Mouse (Mus musculus) activated CD4-positive, CD25-positive, alpha-beta regulatory T cell, adult 4 months (primary cell): ENCODE measurements around the gene Zfp609. TPM values are rescaled to one million over a fixed set of nuclear protein-coding genes. Genes with fewer than 3 reads are reported as not detected.
"Not testable (repeated sequence)": the region's sequence is repeated elsewhere in the genome, so short reads cannot be mapped to it uniquely, and the experiment has no call there.

Experiments used
- ATAC-seq: one replicate; pipeline ENCODE4 v1.8.0; 2017
- polyA plus RNA-seq, 2 experiments: library from polyadenylated mRNA; unstranded; fragments of 100-300 nt; shearing (Covaris generic); gene quantifications; one replicate each; pipeline ENCODE4 v1.2.1; 2017

Gene Zfp609
- polyA plus RNA-seq, 2 experiments from 2014 or later = 1.8 to 2.3 TPM

DNA sequence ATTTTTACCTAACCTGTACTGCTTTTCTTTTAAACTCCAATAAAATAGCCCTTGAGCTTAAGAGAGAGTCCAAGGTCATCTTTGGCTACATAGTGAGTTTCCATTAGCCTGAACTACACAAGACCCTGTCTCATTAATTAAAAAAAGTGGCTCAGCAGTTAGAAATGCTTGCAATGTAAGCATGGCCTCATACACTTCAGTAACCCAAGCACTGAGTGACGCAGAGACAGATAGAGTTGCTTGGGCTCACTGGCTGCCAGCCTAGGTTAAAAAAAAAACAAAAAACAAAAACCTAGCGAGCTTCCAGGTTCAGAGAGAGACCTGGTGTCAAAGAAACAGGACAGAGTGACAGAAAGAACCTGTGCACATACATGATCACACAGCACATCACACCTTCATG is 14.5 kb downstream of the Zfp609 start:
- ATAC-seq = no peak

DNA sequence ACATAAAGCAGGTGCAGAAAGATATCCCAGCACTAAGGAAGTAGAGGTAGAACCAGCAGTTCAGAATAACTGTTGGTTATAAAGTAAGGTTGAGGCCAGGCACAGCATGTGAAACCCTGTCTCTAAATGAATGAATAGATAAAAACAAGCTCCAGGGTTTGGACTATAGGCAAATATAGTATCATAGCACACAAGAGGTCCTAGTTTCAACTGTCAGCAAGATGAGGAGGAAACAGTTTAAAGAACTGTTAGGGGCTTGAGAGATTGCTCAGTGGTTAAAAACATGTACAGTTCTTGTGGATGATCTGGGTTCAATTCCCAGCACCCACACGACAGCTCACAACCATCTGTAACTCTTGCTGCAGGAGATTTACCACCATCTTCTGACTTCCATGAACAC is 15.6 kb downstream of the Zfp609 start:
- ATAC-seq = no peak

DNA sequence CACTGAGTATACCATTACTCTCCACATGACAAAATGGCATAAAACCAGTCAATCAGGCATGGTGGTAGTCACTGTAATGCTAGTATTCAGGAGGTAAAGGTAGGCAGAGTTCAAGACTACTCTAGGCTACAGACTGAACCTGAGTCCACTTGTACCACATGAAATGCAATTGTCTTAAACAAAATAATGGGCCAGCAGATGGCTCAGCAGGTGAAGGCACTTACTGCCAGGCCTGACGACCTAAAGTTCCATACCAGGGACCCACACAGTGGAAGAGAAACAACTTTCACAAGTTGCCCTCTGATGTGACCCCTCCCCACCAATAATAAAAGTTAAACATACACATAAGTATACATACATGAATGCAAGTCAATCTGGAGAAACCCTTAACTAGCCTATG is 19.5 kb downstream of the Zfp609 start:
- ATAC-seq = no peak

DNA sequence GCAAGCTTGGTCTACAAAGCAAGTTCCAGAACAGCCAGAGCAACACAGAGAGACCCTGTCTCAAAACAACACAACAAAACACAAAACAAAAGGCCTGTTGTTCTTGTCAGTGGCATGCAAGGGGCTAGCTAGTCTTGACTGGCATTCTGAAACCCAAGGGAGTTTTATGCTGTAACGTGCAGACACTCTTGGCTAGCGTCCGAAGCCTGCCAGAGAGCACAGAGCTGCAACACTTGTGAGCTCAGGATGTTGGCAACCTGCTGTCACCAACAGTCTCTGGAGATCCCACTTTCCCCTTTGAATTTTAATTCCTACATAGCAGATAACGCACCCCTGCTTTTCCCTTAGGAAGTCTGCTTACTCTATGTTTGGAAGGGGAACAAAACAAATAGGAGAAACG is 20.1 kb downstream of the Zfp609 start:
- no peak for ATAC-seq

DNA sequence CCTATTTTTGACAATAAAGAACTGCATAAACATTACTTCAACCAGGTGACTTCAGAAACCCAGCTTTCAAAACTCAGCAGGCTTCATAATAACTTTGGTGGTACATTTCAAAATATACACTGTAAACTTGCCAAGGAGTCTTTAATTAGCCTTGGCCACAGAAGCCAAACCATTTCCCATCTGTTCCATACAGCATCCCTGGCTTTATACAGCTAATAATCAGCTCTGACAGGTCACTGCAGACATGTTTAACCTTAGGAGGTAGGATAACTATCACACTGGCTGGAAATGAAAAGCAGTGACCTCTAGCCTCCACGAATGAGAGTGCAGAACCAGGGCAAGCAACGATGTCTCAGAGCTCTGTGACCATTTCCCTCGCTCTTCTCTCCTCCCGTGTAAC is 27.6 kb downstream of the Zfp609 start:
- ATAC-seq = no peak

DNA sequence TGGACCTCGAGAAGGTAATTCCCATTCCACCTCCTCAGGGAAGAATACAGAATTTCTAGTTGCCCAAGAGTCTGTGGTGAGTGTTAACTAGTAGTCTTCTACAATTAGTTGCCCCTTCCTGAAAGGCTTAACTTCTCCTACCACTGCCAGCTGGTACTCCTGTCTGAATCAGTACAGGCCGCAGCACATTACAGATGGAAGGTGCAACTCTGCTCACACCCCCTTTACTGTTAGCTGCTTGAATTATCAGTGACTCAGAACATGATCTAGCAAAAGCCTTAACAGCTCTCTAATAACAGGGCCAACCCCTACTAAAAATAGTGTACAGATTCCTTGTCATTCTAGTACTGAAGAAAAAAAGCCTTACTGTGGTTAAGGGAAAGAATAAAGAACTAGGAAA is 31.7 kb downstream of the Zfp609 start:
- ATAC-seq = no peak

DNA sequence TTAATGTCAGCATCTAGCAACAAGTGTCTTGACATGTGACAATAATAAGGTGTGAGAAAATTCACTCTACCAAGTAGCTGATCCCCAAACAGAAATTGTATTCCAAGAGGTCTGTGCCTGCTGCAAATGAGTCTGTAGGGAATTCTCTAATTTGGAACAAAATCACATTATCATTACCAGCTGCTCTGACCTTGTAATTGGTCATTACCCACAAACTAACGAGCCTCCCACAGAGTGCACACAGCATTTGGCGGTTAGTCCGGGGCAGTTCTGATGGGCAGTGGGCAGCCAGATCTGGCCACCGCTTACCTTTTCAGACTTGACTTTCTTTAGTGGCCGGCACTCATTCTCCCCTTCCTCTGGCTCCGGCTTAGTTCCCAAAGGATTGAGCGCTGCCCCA is 33.1 kb downstream of the Zfp609 start:
- ATAC-seq = no peak

DNA sequence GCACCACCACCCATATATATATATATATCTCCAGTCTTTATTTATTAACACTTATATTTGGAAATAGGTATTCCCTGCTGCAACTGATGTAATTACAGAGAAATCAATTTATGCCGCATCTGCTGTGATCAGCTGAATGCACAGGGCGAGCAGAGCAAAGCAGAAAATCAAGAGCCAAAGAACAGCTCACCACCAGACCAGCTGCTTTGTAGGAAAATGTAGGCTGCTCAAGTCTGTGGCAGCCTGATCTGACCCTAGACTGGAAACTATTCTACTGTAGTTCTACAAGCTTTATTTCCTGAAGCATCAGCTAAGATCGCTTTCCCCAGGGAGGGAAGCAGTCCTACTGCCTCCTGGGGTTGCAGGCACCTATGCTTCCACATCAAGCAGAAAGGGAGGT is 33.9 kb downstream of the Zfp609 start:
- ATAC-seq = no peak

DNA sequence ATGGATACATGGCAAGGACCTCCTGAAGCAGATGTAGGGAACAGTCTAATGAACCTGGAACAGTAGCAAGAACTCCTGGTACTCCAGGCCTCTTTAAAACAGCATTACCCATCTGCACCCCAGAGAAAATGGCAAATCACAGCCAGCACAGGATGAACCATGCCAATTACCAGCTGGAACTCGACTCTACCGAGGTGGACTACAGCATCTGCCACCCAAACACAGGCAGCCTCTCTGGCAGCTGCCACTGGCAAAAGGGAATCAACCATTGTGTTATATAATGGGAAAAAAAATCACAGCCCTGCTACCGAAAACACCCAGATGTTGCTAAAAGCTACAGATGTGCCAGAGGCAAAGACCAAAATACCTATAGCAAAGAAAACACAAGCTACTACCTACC is 34.3 kb downstream of the Zfp609 start:
- ATAC-seq = no peak

DNA sequence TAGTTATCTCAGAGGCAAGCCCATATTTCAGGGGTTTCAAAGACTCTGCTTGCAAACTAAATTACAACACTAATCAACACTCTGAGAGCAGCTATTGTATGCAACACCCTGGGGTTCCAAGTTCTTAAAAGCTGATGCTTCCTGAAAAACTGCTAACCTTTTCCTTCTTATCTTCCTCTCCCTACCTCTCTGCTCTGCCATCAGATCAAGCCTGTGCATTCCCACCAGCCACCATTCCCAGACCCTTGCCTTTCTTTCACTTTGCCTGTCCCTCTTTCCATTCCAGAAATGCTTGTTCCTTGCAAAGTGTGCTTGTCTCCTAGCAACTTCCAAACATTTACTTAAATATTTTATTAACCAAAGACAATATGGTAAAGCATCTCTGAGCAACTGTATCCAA is 35.5 kb downstream of the Zfp609 start:
- ATAC-seq = no peak

DNA sequence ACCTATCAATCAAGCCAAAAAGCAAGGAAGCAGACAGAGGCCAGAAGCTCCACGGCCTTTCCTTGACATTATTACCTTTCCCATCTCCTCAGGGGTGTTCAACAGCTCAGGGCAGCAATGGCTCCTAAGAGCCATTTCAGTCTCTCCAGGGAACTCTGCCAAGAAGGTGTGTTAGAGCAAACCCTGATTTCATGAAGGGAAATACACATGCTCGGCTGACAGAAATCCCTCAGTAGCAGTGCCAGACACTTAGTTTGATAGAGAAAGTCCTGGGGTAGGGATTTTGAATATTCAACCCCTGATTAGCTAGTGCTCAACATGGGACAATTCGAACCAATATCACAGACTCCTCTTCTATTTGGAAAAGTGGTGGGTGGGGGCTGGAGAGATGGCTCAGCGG is 36.3 kb downstream of the Zfp609 start:
- no peak for ATAC-seq

DNA sequence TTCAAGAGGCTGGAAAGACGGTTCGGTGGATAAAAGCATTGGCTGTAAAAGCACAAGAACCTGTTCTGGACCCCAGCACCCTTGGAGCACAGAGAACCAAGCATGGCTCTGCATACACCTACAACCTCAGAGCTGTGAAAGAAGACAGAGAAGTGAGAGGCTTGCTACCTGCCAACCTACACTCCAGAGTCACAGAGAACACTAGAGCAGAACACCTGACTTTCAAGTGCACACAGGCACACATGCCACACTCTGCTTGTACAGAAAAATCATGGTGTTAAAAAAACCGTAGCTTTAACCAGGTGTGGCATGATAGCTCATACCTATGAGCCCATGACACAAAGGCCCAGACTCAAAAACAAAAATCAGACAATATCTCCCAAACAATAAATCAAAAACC is 37.6 kb downstream of the Zfp609 start:
- ATAC-seq = no peak

DNA sequence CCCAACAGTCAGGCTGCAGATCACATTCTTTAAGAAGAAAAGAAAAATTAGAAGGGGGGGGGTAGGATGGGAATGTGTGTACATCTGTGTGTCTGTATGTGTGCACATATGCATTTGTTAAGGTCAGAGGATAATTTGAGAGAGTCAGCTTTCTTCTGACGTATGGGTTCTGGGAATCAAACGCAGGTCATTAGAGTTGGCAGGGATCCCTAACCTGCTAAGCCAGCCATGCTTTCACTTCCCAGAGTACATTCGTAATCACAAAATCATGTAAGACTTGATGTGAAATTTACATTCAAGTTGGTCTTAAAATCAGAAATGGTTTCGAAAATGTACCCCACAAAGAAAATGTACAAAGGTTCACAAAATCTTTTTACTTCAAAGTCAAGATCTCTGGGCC is 38.8 kb downstream of the Zfp609 start:
- no peak for ATAC-seq

DNA sequence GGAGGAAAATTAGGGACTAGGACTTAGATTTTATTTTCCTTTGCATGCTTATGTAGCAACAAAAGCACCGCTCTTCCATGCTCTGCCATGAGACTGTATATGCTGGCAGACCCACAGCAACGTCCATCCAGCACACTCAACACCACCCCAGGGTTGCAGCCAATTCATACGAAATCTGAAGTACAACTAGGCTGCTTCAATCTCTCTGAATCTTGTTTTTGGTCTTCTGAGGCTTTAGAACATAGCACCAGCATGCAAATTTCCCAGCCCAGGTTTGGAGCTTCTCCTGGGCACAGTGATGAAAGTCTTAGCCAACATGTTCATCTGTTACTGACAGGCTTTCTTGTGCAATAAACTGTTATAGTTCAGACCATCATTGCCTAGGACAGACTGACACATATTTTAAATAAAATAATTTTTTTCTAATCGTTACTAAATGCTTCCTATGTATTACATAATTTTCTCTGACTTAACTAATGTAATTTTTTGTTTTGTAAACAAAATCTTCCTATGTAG is 39.5 kb downstream of the Zfp609 start:
- ATAC-seq = no peak

DNA sequence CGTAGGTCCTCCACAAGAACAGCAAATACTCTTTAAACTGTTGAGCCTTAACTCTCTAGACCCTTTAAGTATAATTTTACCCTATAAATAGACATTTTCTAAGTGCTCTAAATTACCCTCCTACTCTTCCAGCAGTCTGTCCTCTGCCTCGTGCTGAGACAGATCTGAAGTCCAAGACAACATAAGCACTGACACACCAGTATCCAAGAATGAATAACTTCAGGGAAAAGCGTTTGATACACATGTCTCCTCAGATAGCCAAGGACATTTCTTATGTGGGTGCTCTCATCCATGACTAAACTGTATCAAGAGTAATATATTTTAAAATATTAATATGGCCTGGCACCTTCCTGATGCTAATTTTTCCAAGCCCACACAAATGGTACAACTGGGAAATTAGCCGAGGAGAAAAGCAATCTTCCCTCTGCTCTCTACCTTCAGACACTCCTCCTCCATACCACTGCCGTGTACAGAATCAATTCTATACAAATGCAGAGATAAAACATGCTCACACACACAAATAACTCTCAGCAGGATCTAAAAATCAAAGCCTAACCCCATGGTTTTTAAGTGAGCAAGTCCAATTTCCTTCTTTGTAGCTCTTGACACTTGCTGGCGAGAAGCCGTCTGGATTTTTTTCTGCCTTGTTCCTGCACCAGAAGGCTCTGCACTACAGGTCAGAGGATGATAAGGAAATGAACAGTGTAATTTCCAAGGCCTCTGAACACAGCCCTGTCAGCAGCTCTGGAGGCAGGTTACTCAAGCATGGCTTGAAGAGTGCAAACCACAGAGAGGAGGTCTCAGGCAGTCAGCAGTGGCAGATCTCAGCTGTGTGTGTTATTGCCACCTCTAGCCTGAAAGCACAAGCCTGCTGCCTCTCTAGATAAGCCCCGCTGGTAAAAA is 40.2 kb downstream of the Zfp609 start:
- no peak for ATAC-seq

DNA sequence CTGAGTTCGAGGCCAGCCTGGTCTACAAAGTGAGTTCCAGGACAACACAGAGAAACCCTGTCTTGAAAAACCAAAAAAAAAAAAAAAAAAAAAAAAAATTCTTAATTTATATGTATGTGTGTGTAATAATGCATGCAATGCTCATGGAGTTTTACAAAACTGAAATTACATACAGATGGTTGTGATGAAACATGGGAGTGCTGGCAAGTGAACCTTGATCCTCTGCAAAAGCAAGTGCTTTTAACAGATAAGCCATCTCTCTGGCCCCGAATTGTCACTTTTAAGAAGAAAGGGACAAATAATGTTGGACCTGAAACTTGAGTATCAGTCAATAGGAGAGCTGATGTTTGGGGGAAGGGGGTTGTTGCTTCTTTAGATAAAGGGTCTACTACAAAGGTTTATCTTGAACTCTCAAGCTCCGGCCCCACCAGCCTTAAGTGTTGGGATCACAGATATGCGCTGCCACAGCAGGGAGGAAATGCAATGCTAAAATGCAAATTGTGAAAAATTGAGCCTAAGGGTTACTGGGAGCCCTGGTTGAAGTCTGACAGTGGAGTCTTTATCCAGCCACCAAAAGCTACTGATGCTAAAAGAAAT is 41.5 kb downstream of the Zfp609 start:
- no peak for ATAC-seq

DNA sequence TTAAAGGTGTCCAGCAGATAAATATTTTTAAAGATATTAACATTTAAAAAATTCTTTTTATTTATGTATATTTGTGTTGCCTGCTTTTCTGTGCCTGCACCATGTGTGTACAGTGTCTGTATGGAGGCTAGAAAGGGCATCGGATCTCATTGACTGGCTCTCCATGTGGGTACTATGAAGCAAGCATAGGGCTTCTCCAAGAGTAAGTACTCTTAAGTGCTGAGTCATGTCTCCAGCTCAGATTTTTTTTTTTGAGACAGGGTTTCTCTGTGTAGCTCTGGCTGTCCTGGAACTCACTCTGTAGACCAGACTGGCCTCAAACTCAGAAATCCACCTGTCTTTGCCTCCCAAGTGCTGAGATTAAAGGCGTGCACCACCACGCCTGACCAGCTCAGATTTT is 47.7 kb downstream of the Zfp609 start:
- not testable (repeated sequence) for ATAC-seq

DNA sequence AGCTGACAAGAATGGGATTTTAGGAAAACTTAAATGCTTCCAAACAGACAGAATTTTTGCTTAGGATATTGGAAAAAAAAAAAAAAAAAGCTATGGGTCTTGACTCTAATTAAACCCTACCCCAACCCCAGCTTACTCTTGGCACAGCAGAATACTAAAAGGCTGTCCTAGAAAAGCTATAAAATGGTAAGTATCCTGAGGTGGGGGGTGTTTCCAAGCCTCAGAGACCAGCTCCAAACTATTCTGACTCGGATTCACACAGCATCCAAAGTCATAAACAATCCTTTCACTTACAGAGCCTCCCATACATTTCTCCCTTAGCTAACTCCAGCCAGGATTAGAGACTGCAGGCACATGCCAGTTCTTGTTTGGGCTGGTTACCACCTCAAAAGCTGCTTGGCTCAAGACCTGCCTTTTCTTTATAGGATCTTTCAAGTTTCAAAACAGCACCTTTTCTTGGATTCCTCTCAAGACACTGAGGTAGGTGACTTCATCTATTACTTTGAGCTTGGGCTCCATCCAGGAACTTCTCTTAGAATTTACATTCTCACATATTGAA is 50.4 kb downstream of the Zfp609 start:
- ATAC-seq = no peak

DNA sequence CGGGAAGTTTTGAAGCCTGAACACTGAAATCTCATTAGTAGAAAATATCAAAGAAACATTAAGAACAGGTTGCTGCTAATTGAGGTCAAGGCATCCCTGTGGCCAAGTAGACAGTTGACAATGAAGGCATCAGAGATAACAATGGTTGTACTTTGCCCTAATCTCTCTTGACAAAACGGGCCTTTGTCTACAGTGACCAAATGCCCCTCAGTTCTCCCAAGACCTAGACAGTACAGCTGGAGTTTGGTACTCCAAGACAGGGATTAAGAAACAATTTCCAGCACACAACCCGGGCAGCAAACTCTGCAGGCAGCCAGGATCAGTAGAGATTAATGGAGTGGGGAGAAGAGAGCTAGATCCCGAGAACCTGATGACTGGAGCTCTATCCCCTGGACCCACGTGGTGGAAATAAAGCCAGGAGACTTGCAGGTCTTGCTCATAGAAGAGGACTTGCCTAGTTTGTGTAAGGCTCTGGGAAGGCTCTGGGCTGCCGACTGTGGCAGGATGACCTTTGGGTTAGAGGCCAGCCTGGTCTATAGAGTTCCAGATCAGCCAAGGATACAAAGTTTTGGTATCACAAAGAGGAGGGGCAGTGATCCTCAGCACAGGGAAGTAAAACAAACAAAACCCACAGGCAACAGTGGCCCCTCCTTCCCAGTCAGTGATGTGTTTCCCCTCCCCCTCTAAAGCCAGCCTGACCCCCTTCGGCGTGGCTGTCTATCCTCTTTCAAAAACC is 51.1 kb downstream of the Zfp609 start:
- no peak for ATAC-seq

DNA sequence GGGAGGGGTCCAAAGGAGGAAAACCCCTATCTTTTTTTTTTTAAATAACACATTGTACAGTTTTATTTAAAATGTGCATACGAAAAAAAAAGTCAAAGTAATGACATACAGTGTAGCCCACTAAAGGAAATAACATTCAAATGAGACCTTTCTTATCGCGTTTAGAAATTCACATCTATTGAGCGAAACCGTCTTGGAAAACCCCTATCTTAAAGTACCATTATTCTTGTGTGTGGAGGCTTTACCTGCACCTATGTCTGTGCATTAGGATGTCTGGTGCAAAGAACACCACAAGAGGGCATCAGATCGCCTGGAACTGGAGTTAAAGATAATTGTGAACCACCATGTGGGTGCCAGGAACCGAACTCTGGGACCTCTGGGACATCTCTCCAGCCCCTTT is 53.6 kb downstream of the Zfp609 start:
- ATAC-seq = peak; percentile 63

DNA sequence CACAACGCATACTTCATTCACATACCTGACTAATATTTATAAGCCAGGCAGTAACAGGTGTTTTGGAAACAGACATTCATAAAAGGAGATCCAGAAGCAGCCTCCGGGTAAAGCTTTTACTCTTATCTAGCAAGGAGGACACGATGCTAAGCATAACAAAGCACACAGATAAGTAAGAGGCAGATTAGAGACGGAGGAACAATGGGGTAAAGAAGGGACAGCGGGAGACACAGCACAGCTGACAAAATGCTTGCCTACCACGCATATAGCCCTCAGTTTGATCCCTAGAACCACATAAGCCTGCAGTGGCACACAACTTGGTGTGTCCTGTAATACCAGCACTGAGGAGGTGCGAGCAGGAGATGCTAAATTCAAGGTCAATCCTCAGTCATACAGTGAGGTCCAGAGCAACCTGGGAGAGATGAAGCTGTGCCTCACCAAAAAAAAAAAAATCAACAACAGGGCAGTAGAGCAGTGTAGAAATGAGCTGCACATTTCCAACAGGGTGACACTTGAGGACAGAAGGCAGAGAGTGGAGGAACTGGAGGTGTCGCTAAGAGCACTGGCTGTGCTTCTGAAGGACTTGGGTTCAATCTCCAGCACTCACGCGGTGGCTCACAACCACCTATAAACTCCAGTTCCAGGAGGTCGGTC is 56.2 kb downstream of the Zfp609 start:
- no peak for ATAC-seq

DNA sequence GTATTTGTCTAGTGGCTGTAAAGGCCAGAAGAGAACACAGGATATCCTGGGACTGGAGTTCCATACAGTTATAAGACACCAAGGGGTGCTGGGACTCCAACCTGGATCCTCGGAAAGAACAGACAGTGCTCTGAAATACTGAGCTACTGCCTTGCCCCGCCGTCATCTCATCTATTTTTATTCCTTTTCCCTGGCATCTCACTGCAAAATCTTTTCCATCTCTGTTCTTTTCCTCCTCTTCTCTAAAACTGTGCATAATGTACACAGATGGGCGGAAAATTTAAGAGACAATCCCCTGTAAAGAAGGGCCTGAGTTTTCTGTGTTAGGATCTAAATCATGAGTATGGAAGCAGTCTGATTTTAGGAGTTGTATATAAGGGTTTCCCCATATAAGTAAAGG is 64.6 kb downstream of the Zfp609 start:
- ATAC-seq = no peak

DNA sequence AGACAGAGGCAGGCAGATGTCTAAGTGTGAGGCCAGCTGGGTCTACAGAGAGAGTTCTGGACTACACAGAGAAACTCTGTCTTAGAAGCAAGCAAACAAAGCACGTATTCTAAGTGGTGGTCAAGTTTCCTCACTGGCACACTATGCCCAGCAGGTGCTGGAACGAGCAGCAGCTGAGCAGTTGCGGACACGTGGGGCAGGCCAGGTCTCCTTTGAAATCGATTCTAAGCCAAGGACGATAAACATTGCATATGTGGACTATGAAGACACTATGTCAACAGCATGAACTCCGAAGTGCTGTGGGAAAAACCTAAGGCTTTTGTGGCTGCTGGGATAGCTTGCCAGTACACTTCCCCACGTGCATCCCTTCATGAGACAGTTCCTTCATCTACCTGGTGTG is 67.4 kb downstream of the Zfp609 start:
- no peak for ATAC-seq
